In genomic region chr1:87658937-87659617, GRCm38 (mm10) we compare ENCODE assay signal across 8 mouse cellular contexts. TPM values are rescaled to one million over a fixed set of nuclear protein-coding genes. Genes with fewer than 3 reads are reported as not detected.
DNase-seq lines count a peak whose midpoint lies in the region; ATAC-seq lines count a peak whose summit lies in the region.

No protein-coding gene starts in this region.

- H3K9ac ChIP-seq in heart, embryonic 12.5 days = no peak overlapping the region
- no peak overlapping the region for H3K9ac ChIP-seq in intestine, embryonic 15.5 days
- H3K9ac ChIP-seq in midbrain, embryonic 13.5 days (replicated peaks) = no peak overlapping the region

- ATAC-seq in heart, embryonic 12.5 days (ENCODE audit: insufficient number of reproducible peaks, low FRiP score) = no peak
- peak; percentile 71 for ATAC-seq in intestine, embryonic 15.5 days
- ATAC-seq in midbrain, embryonic 13.5 days = no peak

- DNase-seq in heart, adult 9 months (ENCODE audit: low spot score in 2 of 2) = peak; percentile 36 to 66
- DNase-seq in ES-CJ7 (ENCODE audit: low read depth, low spot score) = peak; percentile 59
- peak; percentile 22 for DNase-seq in naive thymus-derived CD4-positive, alpha-beta T cell, adult 2 months (ENCODE audit: low read depth)
- no peak for DNase-seq in neural tube, embryonic 10.5 days (ENCODE audit: extremely low spot score, low spot score)
- DNase-seq in adrenal gland, postnatal 25 days = no peak

- H3K4me3 ChIP-seq in heart, embryonic 12.5 days = no peak overlapping the region
- H3K4me3 ChIP-seq in intestine, embryonic 15.5 days (replicated peaks) = no peak overlapping the region
- H3K4me3 ChIP-seq in midbrain, embryonic 13.5 days (replicated peaks) = no peak overlapping the region

- no peak overlapping the region for H3K4me2 ChIP-seq in heart, embryonic 12.5 days
- H3K4me2 ChIP-seq in intestine, embryonic 15.5 days (replicated peaks) = no peak overlapping the region
- H3K4me2 ChIP-seq in midbrain, embryonic 13.5 days (replicated peaks) = no peak overlapping the region

- no peak overlapping the region for H3K27ac ChIP-seq in heart, embryonic 12.5 days (ENCODE audit: poor library complexity, severe bottlenecking)
- no peak overlapping the region for H3K27ac ChIP-seq in intestine, embryonic 15.5 days
- no peak overlapping the region for H3K27ac ChIP-seq in midbrain, embryonic 13.5 days

- no peaks in the 10 kb centered on the region for H3K27me3 ChIP-seq in heart, embryonic 12.5 days (replicated peaks)
- H3K27me3 ChIP-seq in intestine, embryonic 15.5 days (replicated peaks) = no peaks in the 10 kb centered on the region
- no peaks in the 10 kb centered on the region for H3K27me3 ChIP-seq in midbrain, embryonic 13.5 days

- H3K9me3 ChIP-seq in heart, embryonic 12.5 days (replicated peaks) = peaks cover 10% of the 10 kb centered on the region; the same call in 1 of the 2 replicates
- no peaks in the 10 kb centered on the region for H3K9me3 ChIP-seq in intestine, embryonic 15.5 days
- peaks cover 4% of the 10 kb centered on the region; the same call in 1 of the 2 replicates for H3K9me3 ChIP-seq in midbrain, embryonic 13.5 days

- H3K36me3 ChIP-seq in heart, embryonic 12.5 days = no peaks in the 10 kb centered on the region
- no peaks in the 10 kb centered on the region for H3K36me3 ChIP-seq in intestine, embryonic 15.5 days
- H3K36me3 ChIP-seq in midbrain, embryonic 13.5 days = no peaks in the 10 kb centered on the region

- H3K4me1 ChIP-seq in heart, embryonic 12.5 days (replicated peaks) = peaks cover 19% of the 10 kb centered on the region; the same call in 1 of the 2 replicates
- H3K4me1 ChIP-seq in intestine, embryonic 15.5 days (replicated peaks) = no peaks in the 10 kb centered on the region
- H3K4me1 ChIP-seq in midbrain, embryonic 13.5 days (replicated peaks) = peaks cover 7% of the 10 kb centered on the region

- WGBS in heart, embryonic 12.5 days = 74% methylated on average over 8 of the region's 8 CpGs
- WGBS in intestine, embryonic 15.5 days = 74% methylated on average over 8 of the region's 8 CpGs
- 72% methylated on average over 8 of the region's 8 CpGs for WGBS in midbrain, embryonic 13.5 days

RNA-seq across cellular contexts. Expression of gene Inpp5d, which starts 39.0 kb away (rescaled TPM):
- polyA plus RNA-seq in heart, embryonic 12.5 days (2016; fragmentation: Nextera tagmentation; extraction: Ambion mirVana) = 5.9 and 7.9 TPM in 2 replicates
- polyA plus RNA-seq in intestine, embryonic 15.5 days (2015; fragmentation: Nextera tagmentation; extraction: Ambion mirVana) = 4.0 and 4.3 TPM in 2 replicates
- 1.9 and 2.5 TPM in 2 replicates for polyA plus RNA-seq in midbrain, embryonic 13.5 days (2015; fragmentation: Nextera tagmentation; extraction: Ambion mirVana)
- total RNA-seq in adrenal gland, postnatal 25 days (2021) = 7.9 and 17.4 TPM in 2 replicates

Comparison
In these comparisons a context has a peak if more than half of its experiments do, and no peak if none do; other contexts are left out.
1. DNase-seq: peak in heart, adult 9 months (2 of 2), ES-CJ7 (single experiment) and naive thymus-derived CD4-positive, alpha-beta T cell, adult 2 months (single experiment); none in neural tube, embryonic 10.5 days (single experiment) and adrenal gland, postnatal 25 days (single experiment).